Mouse (Mus musculus): ENCODE data around the gene Nol4l. TPM values are rescaled to one million over a fixed set of nuclear protein-coding genes. Genes with fewer than 3 reads are reported as not detected.

Nol4l gene
- total RNA-seq, 4 experiments from 2014 or later = 9.9 to 19.6 (median 12.8) TPM

- no peak for DNase-seq
Observed at GRCm38 (mm10) chr2:153542936-153543668, 13.3 kb upstream of the Nol4l start.

- DNase-seq = no peak
Observed at GRCm38 (mm10) chr2:153538898-153539297, 9.1 kb upstream of the Nol4l start.

- no peak for DNase-seq
Observed at GRCm38 (mm10) chr2:153533981-153534380, 4.2 kb upstream of the Nol4l start.

- no peak for DNase-seq
Observed at GRCm38 (mm10) chr2:153530948-153531347, 1.2 kb upstream of the Nol4l start.

DNA sequence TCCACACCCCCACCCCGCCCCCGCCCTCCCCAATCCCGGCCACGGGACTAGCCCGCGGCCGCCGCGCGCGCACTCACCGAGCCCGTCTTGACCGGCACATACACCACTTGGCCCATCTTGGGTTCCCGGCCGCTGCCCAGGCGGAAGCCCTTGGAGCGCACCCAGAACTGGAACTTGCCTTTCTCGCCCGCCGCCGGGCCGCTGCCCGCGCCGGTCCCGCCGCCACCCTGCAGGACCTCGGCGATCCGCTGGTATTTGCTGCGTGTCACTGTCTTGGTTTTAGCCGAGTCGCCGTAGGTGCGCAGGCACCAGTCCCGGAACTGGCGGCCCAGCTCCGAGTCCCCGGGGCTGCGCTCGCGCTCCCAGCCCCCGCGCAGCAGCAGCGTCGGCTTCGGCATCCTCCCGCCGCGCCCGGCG is 398 bp downstream of the Nol4l start:
- DNase-seq = no peak

- no peak for DNase-seq
Observed at GRCm38 (mm10) chr2:153528571-153529364, 1.0 kb downstream of the Nol4l start.

GRCm38 (mm10) chr2:153527580-153528531 is 1.9 kb downstream of the Nol4l start:
- DNase-seq = no peak

- no peak for DNase-seq
Observed at GRCm38 (mm10) chr2:153526850-153527530, 2.8 kb downstream of the Nol4l start.

- no peak for DNase-seq
Observed at GRCm38 (mm10) chr2:153525906-153526311, 3.9 kb downstream of the Nol4l start.

- DNase-seq = no peak
Observed at GRCm38 (mm10) chr2:153524727-153525126, 5.0 kb downstream of the Nol4l start.

- DNase-seq = no peak
Observed at GRCm38 (mm10) chr2:153523656-153524055, 6.1 kb downstream of the Nol4l start.

GRCm38 (mm10) chr2:153523143-153523542 is 6.6 kb downstream of the Nol4l start:
- DNase-seq = no peak

- no peak for DNase-seq
Observed at GRCm38 (mm10) chr2:153522270-153522669, 7.5 kb downstream of the Nol4l start.

DNA sequence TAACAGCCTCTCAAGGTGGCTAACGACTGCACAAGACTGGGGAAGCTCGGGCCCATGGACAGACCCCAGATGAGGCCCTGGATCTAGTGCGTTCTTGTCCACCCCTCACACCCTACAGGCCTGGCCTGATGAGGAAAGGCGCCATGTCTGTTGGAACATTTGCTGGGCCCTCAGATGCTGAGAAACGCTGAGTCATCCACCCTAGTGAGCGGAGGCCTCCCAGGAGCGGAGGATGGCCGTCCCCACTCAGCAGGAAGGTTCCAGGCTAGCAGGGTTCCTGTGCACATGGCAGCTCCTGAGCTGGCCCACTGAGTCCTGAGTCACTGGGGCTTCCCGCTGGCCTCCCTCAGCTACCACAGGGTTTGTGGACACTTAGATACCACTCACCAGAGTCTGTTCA is 9.7 kb downstream of the Nol4l start:
- DNase-seq = no peak

- no peak for DNase-seq
Observed at GRCm38 (mm10) chr2:153516961-153517360, 12.8 kb downstream of the Nol4l start.

DNA sequence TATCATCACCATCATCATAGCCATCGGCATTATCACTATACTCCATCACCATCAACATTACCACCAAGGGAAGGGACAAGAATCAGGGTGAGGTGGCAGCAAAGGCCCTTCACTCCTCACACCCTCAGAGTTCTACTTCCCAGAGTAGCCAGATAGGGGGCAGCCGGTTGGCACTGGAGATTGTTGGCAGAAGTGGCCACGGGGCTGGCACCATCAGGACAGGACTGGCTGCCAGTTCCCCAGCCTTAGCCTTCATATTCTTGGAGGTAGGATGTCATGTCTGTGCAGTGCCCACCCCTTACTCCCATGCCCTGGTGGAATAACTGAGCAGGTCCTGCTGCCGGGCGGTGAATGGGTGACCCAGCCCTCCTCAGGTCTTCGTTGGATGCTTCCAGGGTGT is 14.2 kb downstream of the Nol4l start:
- no peak for DNase-seq

DNA sequence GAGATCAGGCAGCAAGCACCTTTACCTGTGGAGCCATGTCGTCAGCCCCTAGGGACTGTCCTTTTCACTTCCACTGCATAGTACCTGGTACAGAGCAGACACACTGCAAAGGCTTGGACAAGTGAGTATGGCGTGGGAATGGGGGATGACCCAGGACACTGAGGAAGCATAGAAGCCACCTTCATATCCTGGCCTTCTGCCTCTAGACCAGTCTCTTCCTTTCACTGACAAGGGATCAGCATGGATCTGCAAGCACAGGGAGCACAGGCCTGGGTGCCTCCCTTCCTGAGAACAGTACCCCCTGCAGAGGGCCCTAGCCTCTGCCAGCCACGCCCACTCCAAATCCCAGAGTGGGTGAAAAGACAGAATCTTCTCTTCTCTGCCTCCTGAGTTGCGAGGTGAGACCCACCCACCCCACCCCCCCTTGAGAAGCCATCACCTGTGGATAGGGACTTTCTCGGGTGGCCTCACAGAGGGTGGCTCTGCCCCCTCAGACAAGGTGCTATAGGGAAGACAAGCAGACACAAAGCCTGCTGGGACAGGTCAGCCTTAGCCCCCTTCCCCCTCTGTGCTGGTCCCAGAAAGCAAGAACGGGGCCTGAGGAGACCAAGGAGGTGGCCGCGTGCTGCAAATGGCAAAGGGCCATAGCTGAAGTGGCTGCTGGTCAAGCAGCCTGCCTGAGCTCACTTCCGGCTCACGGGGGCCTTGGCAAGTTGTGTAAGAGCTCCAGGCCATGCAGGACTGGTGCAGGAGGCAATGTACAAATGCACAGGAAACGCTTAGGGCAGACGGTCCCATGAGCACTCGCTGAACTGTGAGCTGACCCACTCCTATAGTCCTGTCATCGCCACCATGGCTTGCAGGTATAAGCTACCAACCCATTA is 15.0 kb downstream of the Nol4l start:
- no peak for DNase-seq

DNA sequence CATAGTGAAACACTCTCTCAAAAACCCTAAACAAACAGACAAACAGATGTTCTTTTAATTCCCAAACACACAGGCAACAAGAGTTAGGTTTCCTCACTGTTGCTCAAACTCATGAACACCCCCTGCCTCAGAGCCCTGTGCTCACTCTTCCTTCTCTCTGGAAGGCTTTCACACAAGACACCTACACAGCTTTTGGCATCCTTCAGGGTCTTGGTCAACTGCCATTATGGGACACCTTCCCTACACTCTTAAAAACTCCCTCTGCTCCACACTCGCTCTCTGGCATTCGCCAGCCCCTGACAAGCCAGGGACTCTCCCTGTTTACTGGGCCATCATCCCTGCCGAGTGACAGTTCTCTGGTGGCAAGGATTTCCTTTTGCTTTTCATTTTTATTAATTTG is 15.8 kb downstream of the Nol4l start:
- no peak for DNase-seq

- no peak for DNase-seq
Observed at GRCm38 (mm10) chr2:153512416-153513323, 17.1 kb downstream of the Nol4l start.

- no peak for DNase-seq
Observed at GRCm38 (mm10) chr2:153511562-153511961, 18.2 kb downstream of the Nol4l start.
